Mouse (Mus musculus) layer of hippocampus, adult 8-10 months (tissue): ENCODE results near the gene Crb3. TPM values are rescaled to one million over a fixed set of nuclear protein-coding genes. Genes with fewer than 3 reads are reported as not detected.
"Not testable (repeated sequence)": the region's sequence is repeated elsewhere in the genome, so short reads cannot be mapped to it uniquely, and the experiment has no call there.

ENCODE experiments used
- DNase-seq, 2 experiments: peaks; one replicate each; pipeline ENCODE4 v3.0.0; 2022; ENCODE audit warnings: low spot score in 2 of 2
- total RNA-seq, 4 experiments: library from RNA; stranded (reverse); gene quantifications; 2 replicates each; pipeline ENCODE4 v1.2.4; 2022

The Crb3 gene
- total RNA-seq = 1 to 10 TPM in 2 of 4 experiments, under 1 TPM in 2; 0.70 to 2.1 (median 1.4) TPM

DNA sequence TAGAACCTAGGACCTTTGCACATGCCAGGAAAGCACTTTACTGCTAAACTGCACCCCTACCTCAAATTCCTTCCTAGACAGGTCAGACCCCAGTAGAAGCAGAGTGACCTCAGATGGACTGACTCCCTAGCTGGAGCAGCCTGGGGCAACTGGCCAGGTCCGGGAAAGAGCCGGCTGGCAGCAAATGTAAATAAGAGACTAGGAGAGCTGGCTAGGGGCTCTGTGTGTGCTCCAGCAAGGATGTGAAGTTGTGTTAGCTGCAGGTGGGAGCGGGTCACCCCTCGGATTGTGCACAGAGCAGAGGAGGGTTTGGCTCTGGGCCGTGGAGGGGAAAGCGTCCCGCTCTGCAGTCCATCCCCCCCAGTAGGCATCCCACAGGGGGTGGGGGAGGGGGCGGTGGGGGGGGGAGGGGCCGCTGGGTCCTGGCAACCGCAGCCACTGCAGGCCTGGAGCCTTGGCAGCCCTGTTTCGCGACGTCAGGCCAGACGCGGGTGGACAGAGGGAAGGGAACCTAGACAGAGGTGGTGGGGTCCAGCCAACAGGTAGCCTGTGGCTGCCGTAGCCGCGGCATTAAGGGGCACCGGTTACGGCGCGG, at the start of gene Crb3:
Crb3 (plus strand) TSS at position 215 of the 595 bp plus-strand sequence.
- DNase-seq = no peak

- no peak for DNase-seq
Observed at GRCm38 (mm10) chr17:57010911-57011235, 48.0 kb upstream of the Crb3 start.

DNA sequence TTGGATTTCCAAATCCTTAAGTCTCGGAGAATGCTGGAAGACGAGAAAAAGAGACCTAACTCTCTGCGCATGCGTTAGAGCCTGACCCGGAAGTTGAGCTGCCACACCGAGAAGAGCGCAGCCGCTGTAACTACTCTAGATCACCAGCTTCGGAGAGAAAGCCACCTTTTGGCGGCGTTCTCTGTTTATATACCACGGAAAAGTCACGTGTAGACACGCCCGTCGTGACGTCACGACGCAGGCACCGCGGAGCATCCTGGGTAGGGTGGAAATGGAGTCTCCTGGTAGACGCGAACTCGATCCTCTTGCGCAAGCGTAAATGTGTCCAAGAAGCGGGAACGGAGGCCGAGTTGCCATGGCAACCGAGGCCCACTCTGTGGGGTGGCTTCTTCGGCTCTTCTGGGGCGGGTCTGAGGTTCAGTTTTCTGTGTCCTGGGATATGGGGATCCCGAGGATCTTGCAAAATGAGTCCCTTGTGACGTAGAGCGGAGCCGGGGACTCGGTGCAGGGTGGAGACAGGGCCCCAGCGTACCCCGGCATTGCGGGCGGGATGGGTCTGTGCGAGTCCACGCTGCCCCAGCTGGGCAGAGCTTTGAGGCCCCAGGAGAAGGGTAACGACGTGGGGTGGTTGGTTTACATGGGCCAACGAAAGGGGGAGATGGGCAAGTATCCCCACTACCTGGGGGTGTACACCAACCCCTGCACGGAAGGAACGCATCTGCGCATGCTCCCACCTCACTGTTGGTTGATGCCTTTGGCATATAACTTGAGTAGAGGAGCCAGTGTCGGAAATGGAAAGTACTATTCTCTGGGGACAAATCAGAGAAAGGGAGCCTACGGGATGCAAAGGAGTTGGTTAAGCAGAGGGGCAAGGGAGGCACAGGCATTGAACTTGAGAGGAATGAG, 47.4 kb upstream of the Crb3 start, which contains the start of the genes Gtf2f1 and Gm17949:
Gtf2f1 (minus strand) TSS at position 53 of the 906 bp plus-strand sequence.
Gm17949 (plus strand) TSS at position 234 of the 906 bp plus-strand sequence.
- DNase-seq = peak; percentile 95 to 96

- no peak for DNase-seq
Observed at GRCm38 (mm10) chr17:57012245-57012795, 46.6 kb upstream of the Crb3 start.

DNA sequence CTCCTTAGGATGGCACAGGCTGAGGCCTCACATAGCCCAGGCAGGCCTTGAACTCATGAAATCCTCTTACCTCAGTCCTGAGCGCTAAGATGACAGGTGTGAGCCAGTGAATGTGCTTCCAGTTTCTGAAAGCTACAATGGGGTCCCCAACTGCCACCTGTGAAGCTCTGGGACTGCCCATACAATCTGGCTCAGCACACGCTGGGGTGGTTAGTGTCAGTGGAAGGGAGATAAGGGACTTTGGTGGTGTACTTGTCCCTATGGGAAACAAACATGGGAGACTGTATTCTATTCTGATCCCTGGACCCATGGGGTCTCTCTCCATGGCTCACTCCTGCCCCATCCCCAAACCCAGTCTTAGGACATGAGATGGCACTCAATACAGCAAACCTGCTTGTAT, 39.2 kb upstream of the Crb3 start:
- DNase-seq = no peak

DNA sequence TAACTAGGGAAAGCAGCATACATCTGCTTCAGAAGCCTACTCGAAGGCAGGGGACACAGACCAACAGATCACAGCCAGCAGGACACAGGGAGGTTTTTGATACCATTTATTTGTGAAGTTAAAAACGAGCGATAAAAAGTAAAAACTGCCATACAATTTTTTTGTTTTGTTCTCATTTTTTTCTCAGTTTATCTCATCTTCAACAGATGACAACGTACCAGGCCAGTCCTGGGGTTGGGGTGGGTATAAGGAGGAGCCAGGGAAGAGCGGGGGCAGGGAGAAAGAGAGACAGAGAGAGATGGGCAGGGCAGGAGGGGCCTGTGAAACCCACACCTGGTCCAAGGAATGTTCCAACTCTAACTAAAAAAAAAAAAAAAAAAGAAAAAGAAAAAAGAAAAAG, 37.9 kb upstream of the Crb3 start:
- DNase-seq = no peak

DNA sequence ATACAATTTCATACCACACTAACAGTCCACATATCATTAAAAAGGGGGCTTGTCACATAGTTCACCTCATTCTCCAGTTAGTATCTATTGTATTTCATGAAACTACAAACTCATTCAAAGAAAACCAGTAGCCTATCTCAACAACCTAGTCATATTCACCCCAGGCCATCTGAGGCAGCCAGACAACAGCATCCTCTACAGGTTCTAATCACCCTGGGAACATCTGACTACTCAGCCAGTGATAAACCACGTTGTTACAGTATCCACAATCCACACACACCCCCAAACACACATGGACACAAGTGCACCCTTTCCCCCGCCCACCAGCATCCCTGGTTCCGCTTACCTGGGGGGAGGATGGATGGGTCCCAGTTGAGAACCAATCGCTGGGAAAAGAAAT, 31.4 kb upstream of the Crb3 start:
- no peak for DNase-seq

GRCm38 (mm10) chr17:57029691-57030090, 29.2 kb upstream of the Crb3 start:
- DNase-seq = no peak

DNA sequence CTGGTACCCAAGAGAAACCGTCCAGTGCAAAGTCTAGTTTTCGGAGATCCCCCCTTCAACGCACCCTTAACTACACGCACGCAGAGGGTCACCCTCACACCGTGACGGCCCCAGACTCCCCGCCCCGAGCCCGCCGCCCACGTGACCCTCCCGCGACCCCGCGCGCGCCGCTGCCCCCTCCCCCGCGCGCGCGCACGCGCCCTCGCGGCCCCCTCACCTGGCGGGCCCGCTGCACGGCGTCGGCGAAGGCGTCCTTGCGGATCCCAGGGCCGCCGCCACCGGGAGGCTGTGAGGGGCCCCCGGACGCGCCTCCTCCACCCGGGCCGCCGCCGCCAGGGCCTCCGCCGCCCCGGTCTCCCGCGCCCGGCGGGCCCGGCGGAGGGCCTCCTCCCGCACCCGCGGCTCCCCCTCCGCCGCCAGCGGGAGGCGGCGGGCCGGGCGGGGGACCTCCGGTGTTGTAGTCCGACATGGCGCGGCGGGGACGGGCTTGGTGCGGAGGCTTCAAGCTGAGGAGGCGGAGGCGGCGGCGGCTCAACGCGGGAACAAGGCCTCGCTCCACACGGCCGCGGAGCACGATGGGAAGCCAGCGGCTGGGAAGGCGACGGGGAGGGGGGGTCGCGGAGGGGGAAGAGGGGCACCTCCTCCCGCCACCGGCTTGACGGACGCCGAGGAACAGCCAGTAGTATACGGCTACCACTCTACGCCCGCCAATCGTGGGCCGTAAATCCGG, 27.8 kb upstream of the Crb3 start, which contains the start of gene Khsrp:
Khsrp (minus strand) TSS at position 592 of the 730 bp plus-strand sequence.
- no peak for DNase-seq

GRCm38 (mm10) chr17:57031661-57032420, 27.1 kb upstream of the Crb3 start:
- peak; percentile 100 for DNase-seq

- DNase-seq = no peak
Observed at GRCm38 (mm10) chr17:57032854-57033253, 26.1 kb upstream of the Crb3 start.

- DNase-seq = no peak
Observed at GRCm38 (mm10) chr17:57038978-57039377, 19.9 kb upstream of the Crb3 start.

- no peak for DNase-seq
Observed at GRCm38 (mm10) chr17:57041554-57041953, 17.4 kb upstream of the Crb3 start, which contains the start of gene Slc25a41. Gene Slc25a41, minus strand, starts transcription at chr17:57041654.

DNA sequence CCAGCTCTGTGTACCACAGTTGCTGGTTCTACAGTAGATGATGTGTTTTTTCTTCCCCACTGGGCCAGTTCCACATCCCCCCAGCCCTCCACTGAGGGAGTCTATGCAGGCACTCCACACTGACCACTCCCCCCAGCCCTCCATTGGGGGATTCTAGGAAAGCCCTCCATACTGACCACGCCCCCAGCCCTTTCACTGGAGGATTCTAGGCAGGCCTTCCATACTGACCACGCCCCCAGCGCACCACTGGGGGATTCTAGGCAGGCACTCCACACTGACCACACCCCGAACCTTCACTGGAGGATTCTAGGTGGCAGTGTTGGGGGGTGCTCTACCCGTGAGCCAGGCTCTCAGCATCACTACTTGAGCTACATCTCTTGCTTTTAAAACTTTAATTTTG, 11.5 kb upstream of the Crb3 start:
- no peak for DNase-seq

DNA sequence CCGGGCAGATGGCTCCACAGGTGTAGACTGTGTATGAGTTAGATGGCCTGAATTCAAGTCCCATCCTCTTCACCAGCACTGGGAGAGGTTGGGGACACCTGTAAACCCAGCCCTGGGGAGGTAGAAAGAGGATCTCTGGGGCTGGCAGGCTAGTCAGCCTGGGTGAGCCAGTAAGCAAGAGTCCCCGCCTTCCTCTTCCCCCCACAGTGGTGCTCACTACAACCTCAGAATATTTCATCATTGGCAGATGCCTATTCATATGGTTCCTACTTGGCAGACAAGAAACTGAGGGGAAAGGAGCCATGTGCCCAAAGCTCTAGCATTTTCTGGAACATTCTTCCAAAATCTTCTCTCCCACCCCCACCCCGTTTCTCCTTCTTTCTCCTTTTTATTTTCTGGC, 10.1 kb upstream of the Crb3 start:
- no peak for DNase-seq

DNA sequence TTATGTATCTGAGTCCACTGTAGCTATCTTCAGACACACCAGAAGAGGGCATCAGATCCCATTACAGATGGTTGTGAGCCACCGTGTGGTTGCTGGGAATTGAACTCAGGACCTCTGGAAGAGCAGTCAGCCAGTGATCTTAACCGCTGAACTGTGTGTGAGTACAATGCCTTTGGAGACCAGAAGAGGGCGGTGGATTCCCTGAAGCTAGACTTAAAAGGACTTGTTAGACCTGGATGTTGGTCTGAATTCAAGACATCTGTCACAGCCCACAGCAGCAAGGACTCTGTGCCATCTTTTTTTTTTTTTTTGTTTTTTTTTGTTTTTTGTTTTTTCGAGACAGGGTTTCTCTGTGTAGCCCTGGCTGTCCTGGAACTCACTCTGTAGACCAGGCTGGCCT, 7.2 kb upstream of the Crb3 start:
- not testable (repeated sequence) for DNase-seq

- no peak for DNase-seq
Observed at GRCm38 (mm10) chr17:57056246-57056645, 2.7 kb upstream of the Crb3 start.

DNA sequence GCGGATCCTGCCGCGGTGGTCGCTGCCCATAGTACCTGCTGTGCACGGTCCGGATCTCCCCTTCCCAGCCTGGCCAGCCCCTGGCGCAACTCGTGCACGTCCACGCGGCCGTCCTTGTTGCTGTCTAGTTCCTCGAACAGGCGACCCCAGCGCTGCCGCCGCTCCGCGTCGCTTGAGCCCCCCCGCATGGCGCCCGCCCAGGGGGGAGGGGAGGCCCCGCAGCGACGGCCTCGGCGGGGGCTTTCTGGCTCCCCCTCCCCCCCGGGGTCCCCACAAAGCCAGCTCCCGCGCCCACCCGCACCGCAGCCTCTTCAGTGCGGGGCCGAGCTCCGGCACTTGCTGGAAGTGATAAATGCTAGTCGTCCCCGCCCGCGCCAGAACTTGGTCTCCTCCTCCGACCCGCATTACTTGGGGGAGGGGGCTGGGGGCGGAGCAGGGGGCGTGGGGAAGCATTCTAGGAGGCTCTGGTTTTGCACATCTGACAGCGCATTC, 627 bp downstream of the Crb3 start, which contains the start of gene Slc25a23:
Slc25a23 (minus strand) TSS at position 378 of the 492 bp plus-strand sequence.
- peak; percentile 73 to 74 for DNase-seq

- peak; percentile 94 to 96 for DNase-seq
Observed at GRCm38 (mm10) chr17:57060231-57060801, 1.4 kb downstream of the Crb3 start.

DNA sequence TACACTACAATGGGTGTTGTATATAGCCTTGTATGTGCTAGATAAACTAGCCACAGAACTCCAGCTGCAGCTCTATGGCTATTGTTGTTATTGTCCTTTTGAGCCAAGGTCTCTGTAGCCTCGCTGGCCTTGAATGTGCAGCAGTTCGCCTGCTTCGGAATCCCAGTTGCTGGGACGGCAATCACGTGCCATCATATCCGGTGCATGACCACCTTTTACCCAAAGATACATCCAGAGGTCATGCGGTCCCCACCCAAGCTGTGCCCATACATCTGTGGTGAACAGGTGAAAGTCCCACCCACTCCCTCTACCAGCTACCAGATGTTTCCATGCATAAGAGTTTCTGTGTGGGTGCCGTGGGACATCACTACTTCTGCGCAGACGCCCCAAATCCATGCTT, 2.2 kb downstream of the Crb3 start:
- DNase-seq = no peak
